Mouse (Mus musculus): ENCODE measurements around the gene B4galt2. TPM values are rescaled to one million over a fixed set of nuclear protein-coding genes. Genes with fewer than 3 reads are reported as not detected.

The B4galt2 gene
- polyA plus RNA-seq, 1 experiment from 2014 or later, result 26.2 TPM

GRCm38 (mm10) chr4:117878703-117879102 is 4.6 kb downstream of the B4galt2 start:
- 79% methylated on average over 5 of the region's 5 CpGs for WGBS
- Histone ChIP-seq H3K9me3 (replicated peaks) (no peaks in the 10 kb centered on the region), H3K27ac (no peak overlapping the region), H3K4me3 (no peak overlapping the region), H3K36me3 (peaks cover 75% of the 10 kb centered on the region), H3K4me1 (peaks cover 32% of the 10 kb centered on the region), H3K27me3 (ENCODE audit: low read depth, poor library complexity, severe bottlenecking) (no peaks in the 10 kb centered on the region)
- no peak for DNase-seq (ENCODE audit: low spot score)

- 77% methylated on average over 10 of the region's 10 CpGs for WGBS
- Histone ChIP-seq H3K4me1 (peaks cover 31% of the 10 kb centered on the region), H3K4me3 (no peak overlapping the region), H3K27ac (no peak overlapping the region), H3K9me3 (replicated peaks) (no peaks in the 10 kb centered on the region), H3K27me3 (ENCODE audit: low read depth, poor library complexity, severe bottlenecking) (no peaks in the 10 kb centered on the region), H3K36me3 (peaks cover 79% of the 10 kb centered on the region)
- no peak for DNase-seq (ENCODE audit: low spot score)
Observed at GRCm38 (mm10) chr4:117878301-117878700, 5.0 kb downstream of the B4galt2 start.

GRCm38 (mm10) chr4:117873615-117874014 is 9.7 kb downstream of the B4galt2 start:
- no peaks in the 10 kb centered on the region for H3K27me3 ChIP-seq (ENCODE audit: low read depth, poor library complexity, severe bottlenecking)
- peaks cover 52% of the 10 kb centered on the region for H3K36me3 ChIP-seq
- H3K4me1 ChIP-seq, result peaks cover 30% of the 10 kb centered on the region
- no peaks in the 10 kb centered on the region for H3K9me3 ChIP-seq (replicated peaks)
- 95% methylated on average over 9 of the region's 9 CpGs for WGBS
- no peak for DNase-seq (ENCODE audit: low spot score)
- no peak overlapping the region for H3K4me3 ChIP-seq
- no peak overlapping the region for H3K27ac ChIP-seq

GRCm38 (mm10) chr4:117872471-117872886 is 10.8 kb downstream of the B4galt2 start, which contains the start of gene Ccdc24:
TSS of gene Ccdc24 (minus strand) at chr4:117872557.
- H3K9me3 ChIP-seq (replicated peaks), result no peaks in the 10 kb centered on the region
- H3K36me3 ChIP-seq, result peaks cover 42% of the 10 kb centered on the region
- WGBS, result 11% methylated on average over 14 of the region's 14 CpGs
- peak within 1 kb of the TSS; percentile 39 for H3K4me3 ChIP-seq
- H3K27me3 ChIP-seq (ENCODE audit: low read depth, poor library complexity, severe bottlenecking), result no peaks in the 10 kb centered on the region
- peak within 1 kb of the TSS; percentile 56 for H3K27ac ChIP-seq
- DNase-seq (ENCODE audit: low spot score), result peak; percentile 44
- H3K4me1 ChIP-seq, result peaks cover 36% of the 10 kb centered on the region

- no peaks in the 10 kb centered on the region for H3K27me3 ChIP-seq (ENCODE audit: low read depth, poor library complexity, severe bottlenecking)
- WGBS, result 57% methylated on average over 7 of the region's 7 CpGs
- H3K36me3 ChIP-seq, result peaks cover 35% of the 10 kb centered on the region
- H3K4me3 ChIP-seq, result peak overlapping the region; percentile 39; the same call in 1 of the 2 replicates
- H3K9me3 ChIP-seq (replicated peaks), result no peaks in the 10 kb centered on the region
- H3K27ac ChIP-seq, result peak overlapping the region; percentile 56
- H3K4me1 ChIP-seq, result peaks cover 36% of the 10 kb centered on the region
- no peak for DNase-seq (ENCODE audit: low spot score)
Observed at GRCm38 (mm10) chr4:117871787-117872186, 11.5 kb downstream of the B4galt2 start.

GRCm38 (mm10) chr4:117870437-117870836 is 12.8 kb downstream of the B4galt2 start:
- no peak overlapping the region for H3K27ac ChIP-seq
- H3K36me3 ChIP-seq, result peaks cover 23% of the 10 kb centered on the region
- H3K9me3 ChIP-seq (replicated peaks), result no peaks in the 10 kb centered on the region
- H3K4me1 ChIP-seq, result peaks cover 42% of the 10 kb centered on the region
- H3K27me3 ChIP-seq (ENCODE audit: low read depth, poor library complexity, severe bottlenecking), result no peaks in the 10 kb centered on the region
- no peak overlapping the region for H3K4me3 ChIP-seq
- 63% methylated on average over 1 of the region's 1 CpGs for WGBS
- DNase-seq (ENCODE audit: low spot score), result no peak

- no peak for DNase-seq (ENCODE audit: low spot score)
- 69% methylated on average over 9 of the region's 9 CpGs for WGBS
- Histone ChIP-seq H3K36me3 (peaks cover 14% of the 10 kb centered on the region), H3K9me3 (replicated peaks) (no peaks in the 10 kb centered on the region), H3K4me1 (peaks cover 42% of the 10 kb centered on the region), H3K27me3 (ENCODE audit: low read depth, poor library complexity, severe bottlenecking) (no peaks in the 10 kb centered on the region), H3K27ac (no peak overlapping the region), H3K4me3 (no peak overlapping the region)
Observed at GRCm38 (mm10) chr4:117869317-117869716, 14.0 kb downstream of the B4galt2 start.

GRCm38 (mm10) chr4:117867823-117868222 is 15.5 kb downstream of the B4galt2 start:
- 17% methylated on average over 24 of the region's 24 CpGs for WGBS
- H3K36me3 ChIP-seq, result 0 out of 2 replicates have a peak, but pooled peaks cover 2% of the 10 kb centered on the region
- no peak overlapping the region for H3K27ac ChIP-seq
- peak; percentile 82 for DNase-seq (ENCODE audit: low spot score)
- H3K27me3 ChIP-seq (ENCODE audit: low read depth, poor library complexity, severe bottlenecking), result no peaks in the 10 kb centered on the region
- H3K9me3 ChIP-seq (replicated peaks), result no peaks in the 10 kb centered on the region
- 0 out of 2 replicates have a peak overlapping the region, but pooled peaks have one; percentile 8 for H3K4me3 ChIP-seq
- peaks cover 38% of the 10 kb centered on the region for H3K4me1 ChIP-seq

- Histone ChIP-seq H3K27ac (no peak overlapping the region), H3K36me3 (0 out of 2 replicates have a peak, but pooled peaks cover 2% of the 10 kb centered on the region), H3K4me1 (peaks cover 36% of the 10 kb centered on the region), H3K27me3 (ENCODE audit: low read depth, poor library complexity, severe bottlenecking) (no peaks in the 10 kb centered on the region), H3K9me3 (replicated peaks) (no peaks in the 10 kb centered on the region), H3K4me3 (no peak overlapping the region)
- WGBS, result 82% methylated on average over 6 of the region's 6 CpGs
- DNase-seq (ENCODE audit: low spot score), result no peak
Observed at GRCm38 (mm10) chr4:117867000-117867399, 16.3 kb downstream of the B4galt2 start.

- no peak overlapping the region for H3K4me3 ChIP-seq
- WGBS, result 72% methylated on average over 9 of the region's 9 CpGs
- 0 out of 2 replicates have a peak, but pooled peaks cover 2% of the 10 kb centered on the region for H3K36me3 ChIP-seq
- H3K4me1 ChIP-seq, result peaks cover 30% of the 10 kb centered on the region
- H3K27me3 ChIP-seq (ENCODE audit: low read depth, poor library complexity, severe bottlenecking), result no peaks in the 10 kb centered on the region
- DNase-seq (ENCODE audit: low spot score), result no peak
- no peak overlapping the region for H3K27ac ChIP-seq
- H3K9me3 ChIP-seq (replicated peaks), result no peaks in the 10 kb centered on the region
Observed at GRCm38 (mm10) chr4:117866083-117866482, 17.2 kb downstream of the B4galt2 start.

- no peak overlapping the region for H3K4me3 ChIP-seq
- H3K27me3 ChIP-seq (ENCODE audit: low read depth, poor library complexity, severe bottlenecking), result no peaks in the 10 kb centered on the region
- H3K36me3 ChIP-seq, result 0 out of 2 replicates have a peak, but pooled peaks cover 2% of the 10 kb centered on the region
- no peak overlapping the region for H3K27ac ChIP-seq
- DNase-seq (ENCODE audit: low spot score), result no peak
- no peaks in the 10 kb centered on the region for H3K9me3 ChIP-seq (replicated peaks)
- 38% methylated on average over 4 of the region's 4 CpGs for WGBS
- peaks cover 31% of the 10 kb centered on the region for H3K4me1 ChIP-seq
Observed at GRCm38 (mm10) chr4:117862823-117863222, 20.5 kb downstream of the B4galt2 start.

- 92% methylated on average over 9 of the region's 9 CpGs for WGBS
- H3K27me3 ChIP-seq (ENCODE audit: low read depth, poor library complexity, severe bottlenecking), result no peaks in the 10 kb centered on the region
- H3K4me1 ChIP-seq, result peaks cover 24% of the 10 kb centered on the region; the same call in 1 of the 2 replicates
- no peak for DNase-seq (ENCODE audit: low spot score)
- H3K4me3 ChIP-seq, result no peak overlapping the region
- no peaks in the 10 kb centered on the region for H3K9me3 ChIP-seq (replicated peaks)
- H3K36me3 ChIP-seq, result peaks cover 16% of the 10 kb centered on the region; the same call in 1 of the 2 replicates
- H3K27ac ChIP-seq, result no peak overlapping the region
Observed at GRCm38 (mm10) chr4:117860570-117860969, 22.7 kb downstream of the B4galt2 start.

- Histone ChIP-seq H3K27me3 (ENCODE audit: low read depth, poor library complexity, severe bottlenecking) (no peaks in the 10 kb centered on the region), H3K27ac (no peak overlapping the region), H3K4me3 (no peak overlapping the region), H3K9me3 (replicated peaks) (no peaks in the 10 kb centered on the region), H3K4me1 (peaks cover 29% of the 10 kb centered on the region; the same call in 1 of the 2 replicates), H3K36me3 (peaks cover 14% of the 10 kb centered on the region; the same call in 1 of the 2 replicates)
- 74% methylated on average over 3 of the region's 3 CpGs for WGBS
- DNase-seq (ENCODE audit: low spot score), result peak; percentile 63
Observed at GRCm38 (mm10) chr4:117858794-117859193, 24.5 kb downstream of the B4galt2 start.

Data from limb, embryonic 10.5 days (tissue).